Mouse (Mus musculus) G1E (cell line): ENCODE measurements around the gene Cd33.

Experiments used
- CTCF ChIP-seq: IDR thresholded peaks from 2 replicates; pipeline ENCODE4 v1.5.1; 2012; ENCODE audit warnings: low read depth, low read length, inconsistent platforms, mixed read lengths
- GATA1 ChIP-seq: IDR thresholded peaks from 2 replicates; pipeline ENCODE4 v1.6.1; 2012; ENCODE audit warnings: borderline replicate concordance, low read length, inconsistent platforms, mixed read lengths
- TAL1 ChIP-seq: conservative IDR thresholded peaks from 2 replicates; pipeline ENCODE4 v1.6.1; 2012; ENCODE audit warnings: low read depth, low read length, inconsistent platforms, mixed read lengths

DNA sequence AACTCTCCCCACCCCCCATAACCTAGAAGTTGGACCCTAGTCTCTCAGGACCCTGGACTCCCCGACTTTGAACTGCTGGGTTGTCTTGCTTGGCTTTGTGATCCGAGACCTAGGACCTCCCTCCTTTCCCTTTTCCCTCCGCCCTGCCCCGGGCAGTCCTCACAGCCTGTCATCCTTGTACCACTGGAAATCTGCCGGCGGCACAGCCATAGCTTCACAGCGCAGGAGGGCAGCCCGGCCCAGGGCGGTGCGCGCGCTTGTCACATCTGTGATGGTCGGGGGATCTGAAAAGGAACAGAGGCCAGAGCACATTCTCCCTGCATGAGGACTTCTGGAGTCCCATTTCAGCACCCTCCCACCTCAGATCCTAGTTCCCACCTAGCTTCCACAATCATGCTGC, 67.9 kb downstream of the Cd33 start:
- TF ChIP-seq GATA1 (no peak), CTCF (no peak), TAL1 (no peak)
